Mouse (Mus musculus) retina, postnatal 1 day (tissue): ENCODE results near the gene Gm10775.

Experiments used
- DNase-seq: peaks from one replicate; pipeline ENCODE4 v3.0.0-alpha.2; 2012

Gene Gm10775

GRCm38 (mm10) chr13:65259239-65259638, at the start of gene Gm10775:
Gene Gm10775, plus strand, starts transcription at chr13:65259539.
- DNase-seq: no peak

DNA sequence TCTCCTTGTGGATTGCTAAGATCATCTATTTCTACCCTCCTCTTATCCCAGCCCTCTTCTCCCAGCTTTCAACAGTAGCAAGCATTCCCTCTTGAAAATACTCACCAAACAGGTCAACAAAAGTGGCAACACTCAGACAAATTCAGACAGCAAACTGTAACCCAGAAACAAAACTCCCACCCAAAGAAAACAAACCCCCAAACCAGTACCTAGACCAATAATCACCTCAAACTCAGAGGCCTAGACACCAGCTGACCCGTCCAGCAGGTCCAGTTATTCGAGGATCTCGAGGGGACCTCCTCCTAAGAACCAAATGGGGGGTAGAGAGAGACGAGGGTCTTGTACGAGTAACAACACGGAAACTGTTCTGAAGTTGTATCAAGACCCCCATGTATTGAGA, 33.4 kb upstream of the Gm10775 start:
- no peak for DNase-seq

GRCm38 (mm10) chr13:65226657-65227056, 32.7 kb upstream of the Gm10775 start:
- DNase-seq: no peak

GRCm38 (mm10) chr13:65237211-65237610, 22.1 kb upstream of the Gm10775 start:
- DNase-seq: no peak

DNA sequence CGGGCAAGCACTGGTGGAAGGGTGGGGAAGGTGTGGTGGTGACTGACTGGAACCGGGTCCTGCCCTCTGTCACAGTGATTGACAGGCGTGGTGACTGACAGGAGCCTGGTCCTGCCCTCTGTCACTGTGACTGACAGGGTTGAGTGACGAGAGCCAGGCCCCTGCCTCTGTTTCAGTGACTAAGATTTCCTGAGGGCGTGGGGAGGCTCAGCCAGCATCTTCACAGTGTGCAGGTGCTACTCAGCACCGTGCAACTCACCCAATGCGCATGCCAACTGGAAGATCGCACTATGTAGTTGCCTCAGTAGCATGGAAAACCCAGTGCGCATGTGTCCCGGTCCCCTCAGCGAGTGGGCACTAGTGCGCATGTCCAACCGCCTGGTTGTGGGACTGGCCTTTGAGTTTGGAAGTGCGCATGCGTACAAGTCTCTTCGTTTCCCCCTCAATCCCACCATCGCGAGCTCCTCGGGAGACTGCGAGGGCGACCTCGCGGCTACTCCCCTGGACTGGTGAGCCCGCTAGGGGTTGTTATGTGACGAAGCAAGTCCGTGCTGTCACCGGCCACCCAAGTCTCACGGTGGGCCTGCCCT, 18.7 kb upstream of the Gm10775 start:
- peak; percentile 97 for DNase-seq

GRCm38 (mm10) chr13:65241099-65241626, 18.2 kb upstream of the Gm10775 start:
- peak; percentile 95 for DNase-seq

DNA sequence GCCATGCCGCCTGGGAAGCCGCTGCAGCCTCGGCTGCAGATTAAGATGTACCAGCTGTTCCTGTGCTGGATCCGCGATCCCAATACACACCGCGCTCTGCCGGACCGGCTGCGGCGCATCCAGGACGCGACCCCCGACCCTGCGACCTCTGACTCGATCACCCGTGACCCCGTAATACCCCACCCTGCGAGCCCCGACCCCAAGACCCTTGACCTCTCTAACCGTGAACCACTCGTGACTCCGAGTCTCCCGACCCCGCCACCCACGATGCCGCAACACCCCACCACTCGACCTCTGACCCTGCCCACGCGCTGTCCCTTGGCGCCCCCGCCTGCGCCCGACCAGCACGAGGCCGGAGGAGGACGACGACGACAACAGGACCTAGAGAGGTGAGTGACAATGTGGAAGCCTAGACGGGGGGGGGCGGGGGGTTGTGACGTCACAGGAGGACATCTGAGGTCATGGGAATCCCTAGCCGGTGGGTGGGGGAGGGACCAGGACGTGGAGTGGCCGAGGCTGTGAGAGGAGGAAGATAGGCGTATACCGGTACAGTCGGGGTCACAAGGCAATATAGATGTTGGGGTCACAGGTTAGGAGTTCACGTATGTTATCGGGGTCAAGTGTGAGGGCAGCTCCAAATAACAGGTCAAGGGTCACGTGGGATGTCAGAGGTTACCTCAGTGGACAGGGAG, 17.6 kb upstream of the Gm10775 start:
- no peak for DNase-seq

DNA sequence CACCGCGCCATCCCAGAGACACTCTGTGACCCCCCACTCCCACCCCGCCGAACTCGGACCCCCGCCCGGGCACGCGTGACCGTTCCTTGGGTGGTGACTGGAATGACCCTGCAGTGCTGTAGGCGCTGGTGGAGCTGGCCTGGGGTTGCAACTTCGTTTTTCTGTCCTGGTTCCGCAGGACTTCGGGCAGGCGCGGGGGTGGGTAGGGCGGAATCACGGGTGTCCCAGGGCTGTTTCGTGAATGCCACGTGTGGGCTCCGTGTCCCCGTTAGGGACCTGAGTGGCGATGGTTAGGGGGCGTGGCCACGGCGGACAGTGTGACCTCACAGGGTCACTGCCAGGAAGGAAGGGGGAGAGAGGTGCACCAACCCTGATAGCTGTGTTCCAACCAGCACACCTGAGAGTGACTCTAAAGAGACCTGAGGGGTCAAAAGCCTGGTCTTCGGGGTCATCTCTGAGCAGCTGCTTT, 17.0 kb upstream of the Gm10775 start:
- no peak for DNase-seq

DNA sequence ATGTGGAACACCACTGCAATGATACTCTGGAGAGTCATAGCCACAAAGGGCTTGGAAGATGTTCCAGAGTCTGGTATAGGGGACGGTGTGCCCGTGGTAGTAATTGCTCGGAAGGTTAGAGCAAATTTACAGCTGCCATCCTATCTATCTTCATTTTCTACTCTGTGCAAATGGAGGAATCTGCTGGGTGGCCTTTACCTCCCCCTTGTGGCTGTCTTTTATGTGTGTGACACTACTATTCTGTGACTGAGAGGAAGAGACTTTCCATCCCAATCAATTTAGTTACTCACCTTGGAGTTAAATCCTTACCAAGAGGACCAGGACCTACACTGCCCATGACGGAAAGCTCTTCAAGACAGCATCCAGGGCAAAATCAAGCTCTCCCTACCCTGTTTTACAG, 16.1 kb upstream of the Gm10775 start:
- no peak for DNase-seq

DNA sequence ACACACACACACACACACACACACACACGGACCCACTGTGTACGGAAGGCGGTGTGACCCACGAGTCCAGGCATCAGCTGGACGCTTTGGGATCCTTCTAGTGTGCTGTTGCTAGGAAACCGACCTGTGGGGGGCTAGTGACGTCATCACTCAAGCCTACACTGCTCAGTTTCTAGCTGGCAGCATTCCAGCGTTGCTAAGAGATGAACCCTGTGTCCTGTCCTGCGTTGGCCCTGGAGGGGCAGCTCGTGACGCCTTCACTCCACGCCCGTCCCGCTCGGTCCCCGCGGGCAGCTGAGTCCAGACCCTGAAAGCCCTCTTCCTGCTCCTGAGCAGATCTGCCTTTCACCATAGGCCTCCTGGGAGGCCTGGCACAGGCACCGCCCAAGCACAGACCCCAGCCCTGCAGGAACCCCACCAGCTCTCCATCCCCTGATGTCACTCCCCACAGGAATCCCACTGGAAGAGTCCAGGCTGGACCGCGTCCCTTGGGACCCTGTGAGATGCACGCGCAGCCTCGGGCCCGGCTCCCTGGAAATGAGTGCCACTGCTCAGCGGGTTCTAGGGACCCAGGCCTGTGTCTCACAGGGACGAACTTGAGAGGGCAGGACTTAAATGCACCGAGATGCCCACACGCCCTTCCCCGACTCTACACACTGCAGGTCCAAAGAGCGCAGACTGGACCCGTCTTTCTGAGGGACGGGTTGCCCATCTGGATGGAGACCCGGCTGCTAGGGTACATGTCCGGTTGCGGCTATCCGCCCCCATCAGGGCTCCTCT, 974 bp upstream of the Gm10775 start:
- DNase-seq: peak; percentile 84

DNA sequence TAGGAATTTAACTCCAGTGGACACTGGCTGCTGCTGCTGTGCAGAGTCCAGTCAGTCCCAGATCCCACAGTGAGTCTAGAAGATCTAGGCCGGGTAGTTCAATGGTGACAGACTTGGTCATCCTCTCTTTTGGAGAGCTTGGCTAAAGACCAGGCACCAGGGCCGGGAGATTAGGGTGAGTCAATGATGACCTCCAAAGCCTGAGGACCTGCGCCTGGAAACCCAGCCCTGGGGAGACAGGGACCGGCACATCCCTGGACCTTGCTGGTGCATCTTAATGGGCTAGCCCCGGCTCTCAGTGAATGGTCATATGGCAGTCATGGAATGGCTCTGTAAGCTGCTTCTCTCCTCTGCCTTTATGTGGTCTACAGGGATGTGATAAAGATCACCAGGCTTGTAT, 2.7 kb downstream of the Gm10775 start:
- DNase-seq: no peak

- DNase-seq: no peak
Observed at GRCm38 (mm10) chr13:65277994-65278382, 18.6 kb downstream of the Gm10775 start.

GRCm38 (mm10) chr13:65278383-65279341, 19.3 kb downstream of the Gm10775 start, which contains the start of gene Zfp369:
Gene Zfp369, plus strand, starts transcription at chr13:65278814.
- DNase-seq: peak; percentile 95

GRCm38 (mm10) chr13:65286771-65287170, 27.4 kb downstream of the Gm10775 start:
- no peak for DNase-seq

DNA sequence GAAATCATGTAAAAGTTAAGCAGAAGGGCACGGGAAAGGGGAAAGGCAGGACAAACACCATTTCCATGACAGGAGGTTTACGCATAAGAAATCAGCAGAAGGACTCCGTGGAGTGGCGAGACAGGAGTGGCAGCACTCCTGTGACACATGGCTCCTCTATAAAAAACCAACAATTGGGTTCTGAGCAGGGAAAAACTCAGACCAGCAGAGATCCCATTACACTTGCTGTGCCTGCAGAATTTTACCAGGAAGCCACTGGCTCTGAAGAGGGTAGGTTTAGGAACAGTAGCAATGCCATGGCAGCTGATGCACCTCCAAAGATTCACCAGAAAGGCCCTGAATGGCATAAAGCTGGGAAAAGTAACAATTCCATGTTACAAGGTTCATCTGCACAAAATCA, 37.0 kb downstream of the Gm10775 start:
- no peak for DNase-seq
